Mouse (Mus musculus) thymus, adult 2 months (tissue): ENCODE data around the gene Ubap2.

Experiments used
- CTCF ChIP-seq: fragments of 200-500 bp; IDR thresholded peaks from 2 replicates; pipeline ENCODE4 v1.5.1; 2012; ENCODE audit warnings: mild to moderate bottlenecking, control low read depth, low read length, moderate library complexity, borderline replicate concordance; ENCODE audit not compliant: control insufficient read depth, poor library complexity, insufficient read depth; ENCODE audit errors: extremely low read depth
- POLR2A ChIP-seq: fragments of 200-500 bp; IDR thresholded peaks from 2 replicates; pipeline ENCODE4 v1.6.1; 2012; ENCODE audit warnings: mild to moderate bottlenecking, low read length, control low read depth, moderate library complexity; ENCODE audit not compliant: control insufficient read depth, poor library complexity, insufficient read depth; ENCODE audit errors: extremely low read depth

DNA sequence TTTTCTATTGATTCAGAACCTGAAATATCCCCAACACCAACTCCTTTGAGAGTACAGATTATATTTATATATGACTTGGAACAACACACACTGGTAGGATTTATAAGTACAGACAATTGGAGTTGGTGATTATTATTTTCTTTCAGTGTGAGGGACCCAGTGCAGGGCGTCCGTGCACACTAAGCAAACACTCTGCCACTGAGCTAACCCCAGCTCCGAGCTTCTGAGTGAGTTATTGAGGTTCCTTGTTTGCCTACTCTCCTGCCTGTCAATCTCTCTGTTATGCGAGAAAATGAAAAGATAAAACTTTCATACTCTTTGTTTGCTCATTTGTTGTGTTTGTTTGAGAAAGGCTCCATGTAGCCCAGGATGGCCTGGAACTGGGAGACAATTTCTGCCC is 46.0 kb upstream of the Ubap2 start:
- TF ChIP-seq CTCF (no peak), POLR2A (no peak)
